Mouse (Mus musculus) B cell, adult (primary cell): ENCODE measurements around the gene Lmo2. TPM values are rescaled to one million over a fixed set of nuclear protein-coding genes. Genes with fewer than 3 reads are reported as not detected.

Experiments
- total RNA-seq: library from RNA; stranded (reverse); gene quantifications from 4 replicates; pipeline ENCODE4 v1.2.4, GENCODE M21; 2023; ENCODE audit not compliant: inconsistent age

Lmo2 gene
- total RNA-seq, result 195 to 223 TPM (median 208 TPM) in 4 replicates

GRCm38 (mm10) chr2:103957649-103958546 is at the start of gene Lmo2:
Gene Lmo2, plus strand, starts transcription at chr2:103957986.

GRCm38 (mm10) chr2:104027458-104028138 is 69.8 kb downstream of the Lmo2 start, which contains the start of gene Fbxo3:
Gene Fbxo3, plus strand, starts transcription at chr2:104027721.

GRCm38 (mm10) chr2:104028139-104028723 is 70.4 kb downstream of the Lmo2 start, which contains the start of gene 4931422A03Rik:
Gene 4931422A03Rik, minus strand, starts transcription at chr2:104028361.

Other genes starting within 250 kb of the Lmo2 start
- 63.1 to 91.0 TPM (median 83.3 TPM) in 4 replicates for gene Nat10, start 196.7 kb upstream of the Lmo2 start, total RNA-seq
- 351 to 378 TPM (median 375 TPM) in 4 replicates for gene Caprin1, start 160.3 kb upstream of the Lmo2 start, total RNA-seq
- gene Fbxo3, start 69.7 kb downstream of the Lmo2 start, total RNA-seq, result 23.7 to 25.2 TPM (median 24.5 TPM) in 4 replicates
- not detected in 4 replicates for gene 4931422A03Rik, start 70.4 kb downstream of the Lmo2 start, total RNA-seq
- 0.29 to 0.72 TPM (median 0.51 TPM) in 3 of 4 replicates, not detected in the other for gene Gm10912, start 107.8 kb downstream of the Lmo2 start, total RNA-seq
- gene Gm10799, start 110.6 kb downstream of the Lmo2 start, total RNA-seq, result not detected in 4 replicates
- 0.67 TPM in 1 of 4 replicates, not detected in the others for gene Cd59b, start 111.9 kb downstream of the Lmo2 start, total RNA-seq
- gene Cd59a, start 137.8 kb downstream of the Lmo2 start, total RNA-seq, result 0.51 to 1.2 TPM (median 0.69 TPM) in 4 replicates
- gene A930018P22Rik, start 164.8 kb downstream of the Lmo2 start, total RNA-seq, result not detected in 4 replicates